Comparison of ENCODE assay signal across 9 mouse cellular contexts in the genomic region with DNA sequence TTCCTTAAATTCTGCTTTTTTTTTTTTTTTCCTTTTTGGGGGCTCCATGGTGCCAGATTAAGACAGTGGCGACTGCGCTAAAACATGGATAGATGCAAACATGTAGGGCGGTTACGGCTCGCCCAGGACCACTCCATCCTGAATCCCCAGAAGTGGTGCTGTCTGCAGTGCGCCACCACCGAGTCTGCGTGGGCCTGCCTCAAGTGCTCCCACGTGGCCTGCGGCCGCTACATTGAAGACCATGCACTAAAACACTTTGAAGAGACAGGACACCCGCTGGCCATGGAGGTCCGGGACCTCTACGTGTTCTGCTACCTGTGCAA. TPM values are rescaled to one million over a fixed set of nuclear protein-coding genes. Genes with fewer than 3 reads are reported as not detected.
A peak's percentile ranks its signal among the peaks of the same experiment; 100 is the strongest.
DNase-seq lines count a peak whose midpoint lies in the region; ATAC-seq and TF ChIP-seq lines count a peak whose summit lies in the region.
"Had no signal": no experiment of that assay in that cellular context is flagged by ENCODE, and none has a peak within 500 bp of the region (broad histone marks: within the 10 kb centered on the region; RNA-seq: fewer than 3 reads in every experiment).

No protein-coding gene starts in this region.

- no peak for TF ChIP-seq CTCF in liver, postnatal 0 days (IDR thresholded peaks at IDR 0.05; ENCODE audit: low read depth)

- H3K4me2 ChIP-seq in heart, embryonic 15.5 days = peak overlapping the region; percentile 83
- H3K4me2 ChIP-seq in liver, postnatal 0 days (ENCODE audit: low read depth, low read length) = peak overlapping the region; percentile 69

- no peaks in the 10 kb centered on the region for H3K36me3 ChIP-seq in heart, embryonic 15.5 days
- H3K36me3 ChIP-seq in liver, postnatal 0 days (replicated peaks; ENCODE audit: insufficient read depth, low read length) = peaks cover 5% of the 10 kb centered on the region; the same call in 1 of the 2 replicates

- H3K9ac ChIP-seq in heart, embryonic 15.5 days = peak overlapping the region; percentile 52
- H3K9ac ChIP-seq in liver, postnatal 0 days (replicated peaks) = 0 out of 2 replicates have a peak overlapping the region, but pooled peaks have one; percentile 26

- intact Hi-C loops in heart, postnatal 10 days (cut with DNase I) = loop anchor here (10.0 kb wide), 1 partner anchor 267 kb away; a partner anchor contains a TSS

- no peak for DNase-seq in heart, postnatal 10 days
- DNase-seq in liver, postnatal 0 days = no peak
- DNase-seq in layer of hippocampus, postnatal 36 days = no peak
- DNase-seq in frontal cortex, adult 2 months (ENCODE audit: extremely low spot score in 1 of 2, low spot score in 1 of 2) = no peak

- ATAC-seq in heart, embryonic 15.5 days (replicated peaks; ENCODE audit: insufficient number of reproducible peaks, insufficient read depth, low FRiP score, low read depth) = peak; percentile 32; the same call in 1 of the 2 replicates
- ATAC-seq in granulocyte monocyte progenitor cell, adult 5-6 weeks (replicated peaks; ENCODE audit: poor library complexity, severe bottlenecking) = peak; percentile 5; the same call in 1 of the 2 replicates
- no peak for ATAC-seq in liver, postnatal 0 days
- ATAC-seq in inflammation-experienced regulatory T-cells, adult 6 months = no peak

- WGBS in heart, embryonic 15.5 days = 20% methylated on average over 14 of the region's 14 CpGs
- 39% methylated on average over 14 of the region's 14 CpGs for WGBS in liver, postnatal 0 days (ENCODE audit: insufficient replicate concordance)

- H3K9me3 ChIP-seq in heart, embryonic 15.5 days (replicated peaks) = no peaks in the 10 kb centered on the region
- H3K9me3 ChIP-seq in liver, postnatal 0 days (ENCODE audit: low read length) = no peaks in the 10 kb centered on the region

- peak overlapping the region; percentile 49 for H3K4me3 ChIP-seq in heart, embryonic 15.5 days
- H3K4me3 ChIP-seq in brown adipose tissue, adult 24 weeks (ENCODE audit: insufficient read depth, low read depth, low read length) = peak overlapping the region; percentile 26; the same call in 1 of the 2 replicates
- peak overlapping the region; percentile 43 for H3K4me3 ChIP-seq in liver, postnatal 0 days (ENCODE audit: low read depth, low read length)

- H3K27me3 ChIP-seq in heart, embryonic 15.5 days = 0 out of 2 replicates have a peak, but pooled peaks cover 4% of the 10 kb centered on the region
- peaks cover 11% of the 10 kb centered on the region; the same call in 1 of the 2 replicates for H3K27me3 ChIP-seq in liver, postnatal 0 days (ENCODE audit: insufficient read depth, low read length)

- H3K4me1 ChIP-seq in heart, embryonic 15.5 days (replicated peaks) = peaks cover 13% of the 10 kb centered on the region
- H3K4me1 ChIP-seq in brown adipose tissue, adult 24 weeks (ENCODE audit: control insufficient read depth, insufficient read depth, insufficient read length, low read length) = 0 out of 2 replicates have a peak, but pooled peaks cover 2% of the 10 kb centered on the region
- peaks cover 7% of the 10 kb centered on the region for H3K4me1 ChIP-seq in liver, postnatal 0 days (ENCODE audit: insufficient read depth)

- no peak overlapping the region for H3K27ac ChIP-seq in heart, embryonic 15.5 days
- no peak overlapping the region for H3K27ac ChIP-seq in brown adipose tissue, adult 24 weeks (replicated peaks; ENCODE audit: low read depth, low read length)
- no peak overlapping the region for H3K27ac ChIP-seq in liver, postnatal 0 days (ENCODE audit: low read depth)
- H3K27ac ChIP-seq: macrophage had no signal

- no peak for TF ChIP-seq EP300 in liver, postnatal 0 days (IDR thresholded peaks at IDR 0.05; ENCODE audit: low read depth)

RNA-seq across cellular contexts. Expression of a gene that starts 16.2 kb away (rescaled TPM):
- 260 and 304 TPM in 2 replicates for polyA plus RNA-seq in heart, embryonic 15.5 days (2015; fragmentation: Nextera tagmentation; extraction: Ambion mirVana)
- 100 to 1,000 TPM; 150 to 154 TPM for total RNA-seq in heart, postnatal 10 days (2021)
- 306 and 307 TPM in 2 replicates for polyA plus RNA-seq in brown adipose tissue, adult 24 weeks (2012; ENCODE audit: insufficient read depth, insufficient read length, missing spikeins)
- total RNA-seq in granulocyte monocyte progenitor cell, adult 5-6 weeks (2014; fragmentation: Nextera tagmentation) = 315 and 346 TPM in 2 replicates
- 46.0 and 46.4 TPM in 2 replicates for total RNA-seq in granulocyte monocyte progenitor cell, adult 5-6 weeks (2017)
- 268 and 275 TPM in 2 replicates for polyA plus RNA-seq in liver, postnatal 0 days (2015; fragmentation: Nextera tagmentation; extraction: Ambion mirVana)
- polyA plus RNA-seq in inflammation-experienced regulatory T-cells, adult 6 months (2017; shearing (Covaris generic)) = 100 to 1,000 TPM; 299 to 411 (median 338) TPM
- total RNA-seq in layer of hippocampus, postnatal 36 days (2021) = 100 to 1,000 TPM; 192 to 223 TPM
- polyA plus RNA-seq in frontal cortex, adult 2 months (2012; rRNA removed) = 143 and 168 TPM in 2 replicates

RNA-seq across cellular contexts. Expression of a gene that starts 16.9 kb away (rescaled TPM):
- 3.8 and 4.1 TPM in 2 replicates for polyA plus RNA-seq in heart, embryonic 15.5 days (2015; fragmentation: Nextera tagmentation; extraction: Ambion mirVana)
- 1 to 10 TPM; 4.0 to 5.1 TPM for total RNA-seq in heart, postnatal 10 days (2021)
- 1.3 and 3.4 TPM in 2 replicates for polyA plus RNA-seq in brown adipose tissue, adult 24 weeks (2012; ENCODE audit: insufficient read depth, insufficient read length, missing spikeins)
- total RNA-seq in granulocyte monocyte progenitor cell, adult 5-6 weeks (2014; fragmentation: Nextera tagmentation) = 0.15 TPM in 1 of 2 replicates, not detected in the other
- total RNA-seq in granulocyte monocyte progenitor cell, adult 5-6 weeks (2017) = 0.22 TPM in 1 of 2 replicates, not detected in the other
- 0.96 and 2.1 TPM in 2 replicates for polyA plus RNA-seq in liver, postnatal 0 days (2015; fragmentation: Nextera tagmentation; extraction: Ambion mirVana)
- polyA plus RNA-seq in inflammation-experienced regulatory T-cells, adult 6 months (2017; shearing (Covaris generic)) = not detected
- total RNA-seq in layer of hippocampus, postnatal 36 days (2021) = 10 to 100 TPM; 24.2 to 25.9 TPM
- 39.1 and 39.9 TPM in 2 replicates for polyA plus RNA-seq in frontal cortex, adult 2 months (2012; rRNA removed)

RNA-seq across cellular contexts. Expression of a gene that starts 22.3 kb away (rescaled TPM):
- polyA plus RNA-seq in heart, embryonic 15.5 days (2015; fragmentation: Nextera tagmentation; extraction: Ambion mirVana) = 0.19 and 0.49 TPM in 2 replicates
- 1 to 10 TPM in 1 of 2 experiments, under 1 TPM in 1; 0.15 to 1.2 TPM for total RNA-seq in heart, postnatal 10 days (2021)
- 1.3 TPM in 1 of 2 replicates, not detected in the other for polyA plus RNA-seq in brown adipose tissue, adult 24 weeks (2012; ENCODE audit: insufficient read depth, insufficient read length, missing spikeins)
- total RNA-seq in granulocyte monocyte progenitor cell, adult 5-6 weeks (2014; fragmentation: Nextera tagmentation) = not detected in 2 replicates
- total RNA-seq in granulocyte monocyte progenitor cell, adult 5-6 weeks (2017) = 1.0 TPM in 1 of 2 replicates, not detected in the other
- 0.13 TPM in 1 of 2 replicates, not detected in the other for polyA plus RNA-seq in liver, postnatal 0 days (2015; fragmentation: Nextera tagmentation; extraction: Ambion mirVana)
- polyA plus RNA-seq in inflammation-experienced regulatory T-cells, adult 6 months (2017; shearing (Covaris generic)) = not detected
- 1 to 10 TPM; 3.3 to 3.4 TPM for total RNA-seq in layer of hippocampus, postnatal 36 days (2021)
- polyA plus RNA-seq in frontal cortex, adult 2 months (2012; rRNA removed) = 4.3 and 6.6 TPM in 2 replicates

RNA-seq across cellular contexts. Expression of a gene that starts 22.6 kb away (rescaled TPM):
- polyA plus RNA-seq in heart, embryonic 15.5 days (2015; fragmentation: Nextera tagmentation; extraction: Ambion mirVana) = 0.44 and 0.53 TPM in 2 replicates
- total RNA-seq in heart, postnatal 10 days (2021) = 1 to 10 TPM; 2.8 to 3.5 TPM
- polyA plus RNA-seq in brown adipose tissue, adult 24 weeks (2012; ENCODE audit: insufficient read depth, insufficient read length, missing spikeins) = 3.5 and 3.6 TPM in 2 replicates
- not detected in 2 replicates for total RNA-seq in granulocyte monocyte progenitor cell, adult 5-6 weeks (2014; fragmentation: Nextera tagmentation)
- 0.62 TPM in 1 of 2 replicates, not detected in the other for total RNA-seq in granulocyte monocyte progenitor cell, adult 5-6 weeks (2017)
- polyA plus RNA-seq in liver, postnatal 0 days (2015; fragmentation: Nextera tagmentation; extraction: Ambion mirVana) = 0.25 TPM in 1 of 2 replicates, not detected in the other
- not detected for polyA plus RNA-seq in inflammation-experienced regulatory T-cells, adult 6 months (2017; shearing (Covaris generic))
- 1 to 10 TPM; 3.9 to 4.4 TPM for total RNA-seq in layer of hippocampus, postnatal 36 days (2021)
- 1.0 TPM in 1 of 2 replicates, not detected in the other for polyA plus RNA-seq in frontal cortex, adult 2 months (2012; rRNA removed)

RNA-seq across cellular contexts. Expression of a gene that starts 41.5 kb away (rescaled TPM):
- polyA plus RNA-seq in heart, embryonic 15.5 days (2015; fragmentation: Nextera tagmentation; extraction: Ambion mirVana) = 2.5 and 3.2 TPM in 2 replicates
- total RNA-seq in heart, postnatal 10 days (2021) = 1 to 10 TPM; 5.4 to 5.5 TPM
- 2.1 and 3.3 TPM in 2 replicates for polyA plus RNA-seq in brown adipose tissue, adult 24 weeks (2012; ENCODE audit: insufficient read depth, insufficient read length, missing spikeins)
- total RNA-seq in granulocyte monocyte progenitor cell, adult 5-6 weeks (2014; fragmentation: Nextera tagmentation) = 4.1 and 6.8 TPM in 2 replicates
- 1.5 and 4.1 TPM in 2 replicates for total RNA-seq in granulocyte monocyte progenitor cell, adult 5-6 weeks (2017)
- polyA plus RNA-seq in liver, postnatal 0 days (2015; fragmentation: Nextera tagmentation; extraction: Ambion mirVana) = 1.2 and 1.6 TPM in 2 replicates
- polyA plus RNA-seq in inflammation-experienced regulatory T-cells, adult 6 months (2017; shearing (Covaris generic)) = under 1 TPM; 0.58 to 0.97 (median 0.70) TPM
- total RNA-seq in layer of hippocampus, postnatal 36 days (2021) = 10 to 100 TPM; 10.5 to 11.5 TPM
- polyA plus RNA-seq in frontal cortex, adult 2 months (2012; rRNA removed) = 12.4 and 13.1 TPM in 2 replicates

Comparison
In these comparisons a context has a peak if more than half of its experiments do, and no peak if none do; other contexts are left out.
1. ATAC-seq: peak in heart, embryonic 15.5 days (single experiment) and granulocyte monocyte progenitor cell, adult 5-6 weeks (single experiment); none in liver, postnatal 0 days (single experiment) and inflammation-experienced regulatory T-cells, adult 6 months (single experiment).
2. Peak in every context shown above with its lines, with median percentiles within 50 percentile points of each other: H3K4me3 ChIP-seq.